ENCODE assay signal across 15 mouse cellular contexts in the genomic region with DNA sequence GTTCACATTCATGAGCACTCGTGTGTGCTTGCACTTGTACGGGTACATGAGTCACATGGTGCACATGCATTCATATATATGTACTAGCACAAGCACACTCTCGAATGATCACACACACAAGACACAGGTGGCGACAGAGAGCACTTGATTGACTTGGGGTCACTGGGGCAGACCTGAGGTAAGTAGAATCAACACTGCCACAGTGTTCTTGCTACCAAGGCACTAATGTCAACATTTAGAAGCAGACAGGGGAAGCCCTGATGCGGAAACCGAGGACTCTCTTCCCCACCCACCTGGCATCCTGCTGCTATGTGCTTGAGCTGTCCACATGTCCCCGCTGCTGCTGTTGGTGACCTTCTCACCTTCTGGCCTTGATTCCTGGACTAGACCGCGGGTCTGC. TPM values are rescaled to one million over a fixed set of nuclear protein-coding genes. Genes with fewer than 3 reads are reported as not detected.
DNase-seq lines count a peak whose midpoint lies in the region; ATAC-seq and TF ChIP-seq lines count a peak whose summit lies in the region.
"Had no signal": no experiment of that assay in that cellular context is flagged by ENCODE, and none has a peak within 500 bp of the region (broad histone marks: within the 10 kb centered on the region; RNA-seq: fewer than 3 reads in every experiment).

No protein-coding gene starts in this region.

- no peaks in the 10 kb centered on the region for H3K27me3 ChIP-seq in lung, embryonic 14.5 days (ENCODE audit: insufficient read depth, low read length)
- no peaks in the 10 kb centered on the region for H3K27me3 ChIP-seq in MEL (ENCODE audit: control insufficient read depth in 1 of 2, insufficient read depth in 2 of 2, low read length in 2 of 2)
- H3K27me3 ChIP-seq in liver, embryonic 16.5 days (ENCODE audit: control insufficient read depth, insufficient read depth, low read depth, low read length): no peaks in the 10 kb centered on the region
- no peaks in the 10 kb centered on the region for H3K27me3 ChIP-seq in forebrain, embryonic 15.5 days
- H3K27me3 ChIP-seq: hindbrain, embryonic 13.5 days; midbrain, embryonic 12.5 days had no signal

- no peak for TF ChIP-seq RAD21 in MEL (IDR thresholded peaks at IDR 0.05; ENCODE audit: low read depth, low read length)

- no peak overlapping the region for H3K9ac ChIP-seq in lung, embryonic 14.5 days
- H3K9ac ChIP-seq in MEL (ENCODE audit: control insufficient read depth, low read depth, low read length, poor library complexity, severe bottlenecking): no peak overlapping the region
- no peak overlapping the region for H3K9ac ChIP-seq in liver, embryonic 16.5 days (ENCODE audit: low read depth, low read length)
- no peak overlapping the region for H3K9ac ChIP-seq in forebrain, embryonic 15.5 days (replicated peaks)
- H3K9ac ChIP-seq: hindbrain, embryonic 13.5 days; midbrain, embryonic 12.5 days had no signal

- WGBS in lung, embryonic 14.5 days: 44% methylated on average over 9 of the region's 9 CpGs
- WGBS in liver, embryonic 16.5 days (ENCODE audit: insufficient replicate concordance): 59% methylated on average over 9 of the region's 9 CpGs
- 83% methylated on average over 9 of the region's 9 CpGs for WGBS in forebrain, embryonic 15.5 days

- H3K4me3 ChIP-seq in lung, embryonic 14.5 days (ENCODE audit: low read depth, low read length): no peak overlapping the region
- no peak overlapping the region for H3K4me3 ChIP-seq in MEL (ENCODE audit: control insufficient read depth in 1 of 2, insufficient read depth in 1 of 2, low read depth in 2 of 2, low read length in 2 of 2)
- H3K4me3 ChIP-seq in liver, embryonic 16.5 days (ENCODE audit: low read depth, low read length): no peak overlapping the region
- H3K4me3 ChIP-seq in forebrain, embryonic 15.5 days: no peak overlapping the region
- H3K4me3 ChIP-seq: hindbrain, embryonic 13.5 days; midbrain, embryonic 12.5 days had no signal

- H3K4me2 ChIP-seq in lung, embryonic 14.5 days: no peak overlapping the region
- no peak overlapping the region for H3K4me2 ChIP-seq in liver, embryonic 16.5 days (ENCODE audit: low read depth, low read length)
- H3K4me2 ChIP-seq in forebrain, embryonic 15.5 days (replicated peaks): no peak overlapping the region
- H3K4me2 ChIP-seq: hindbrain, embryonic 13.5 days; midbrain, embryonic 12.5 days had no signal

- H3K27ac ChIP-seq in lung, embryonic 14.5 days (ENCODE audit: low read depth): no peak overlapping the region
- no peak overlapping the region for H3K27ac ChIP-seq in MEL (ENCODE audit: control insufficient read depth, low read depth, low read length)
- no peak overlapping the region; the same call in 1 of the 2 replicates for H3K27ac ChIP-seq in liver, embryonic 16.5 days (ENCODE audit: low read length)
- H3K27ac ChIP-seq in forebrain, embryonic 15.5 days (replicated peaks): no peak overlapping the region
- H3K27ac ChIP-seq: hindbrain, embryonic 13.5 days; midbrain, embryonic 12.5 days had no signal

- H3K36me3 ChIP-seq in lung, embryonic 14.5 days (ENCODE audit: insufficient read depth): no peaks in the 10 kb centered on the region
- peaks cover 0 to 7% of the 10 kb centered on the region in 2 experiments; a peak in 2 of 4 replicates for H3K36me3 ChIP-seq in MEL (ENCODE audit: control insufficient read depth in 1 of 2, insufficient read depth in 2 of 2, low read length in 2 of 2)
- no peaks in the 10 kb centered on the region for H3K36me3 ChIP-seq in liver, embryonic 16.5 days (ENCODE audit: control insufficient read depth, insufficient read depth)
- no peaks in the 10 kb centered on the region for H3K36me3 ChIP-seq in forebrain, embryonic 15.5 days
- H3K36me3 ChIP-seq: hindbrain, embryonic 13.5 days; midbrain, embryonic 12.5 days had no signal

- no peak for TF ChIP-seq POLR2A in MEL (IDR thresholded peaks at IDR 0.05; ENCODE audit: control insufficient read depth in 1 of 2, insufficient read depth in 1 of 2, low read depth in 1 of 2, low read length in 2 of 2, poor library complexity in 1 of 2)

- ATAC-seq in CD4-positive, CD25-positive, alpha-beta regulatory T cell, adult 4 months: no peak
- ATAC-seq in lung, embryonic 14.5 days (ENCODE audit: insufficient read depth): no peak
- peak; percentile 9; the same call in 1 of the 2 replicates for ATAC-seq in liver, embryonic 16.5 days (ENCODE audit: low read depth)
- no peak for ATAC-seq in forebrain, embryonic 15.5 days (replicated peaks)
- ATAC-seq: activated CD4-positive, CD25-positive, alpha-beta regulatory T cell, adult 4 months had no signal

- no peaks in the 10 kb centered on the region for H3K9me3 ChIP-seq in lung, embryonic 14.5 days (ENCODE audit: low read depth, low read length)
- H3K9me3 ChIP-seq in MEL (replicated peaks; ENCODE audit: insufficient read depth, low read length): no peaks in the 10 kb centered on the region
- no peaks in the 10 kb centered on the region for H3K9me3 ChIP-seq in liver, embryonic 16.5 days (replicated peaks; ENCODE audit: control insufficient read depth, low read length)
- H3K9me3 ChIP-seq in forebrain, embryonic 15.5 days: no peaks in the 10 kb centered on the region
- H3K9me3 ChIP-seq: hindbrain, embryonic 13.5 days; midbrain, embryonic 12.5 days had no signal

- no peak for TF ChIP-seq EP300 in MEL (IDR thresholded peaks at IDR 0.05; ENCODE audit: low read depth in 1 of 2, low read length in 2 of 2)

- no peaks in the 10 kb centered on the region; the same call in 1 of the 2 replicates for H3K79me2 ChIP-seq in MEL (ENCODE audit: control insufficient read depth, insufficient read depth, low read length, poor library complexity)

- H3K4me1 ChIP-seq in lung, embryonic 14.5 days (ENCODE audit: insufficient read depth): peaks cover 15% of the 10 kb centered on the region; the same call in 1 of the 2 replicates
- peaks cover 7 to 20% of the 10 kb centered on the region in 2 experiments for H3K4me1 ChIP-seq in MEL (ENCODE audit: control insufficient read depth in 1 of 2, insufficient read depth in 2 of 2, low read length in 2 of 2)
- peaks cover 44% of the 10 kb centered on the region for H3K4me1 ChIP-seq in liver, embryonic 16.5 days (ENCODE audit: control insufficient read depth, low read depth, low read length)
- peaks cover 6% of the 10 kb centered on the region for H3K4me1 ChIP-seq in forebrain, embryonic 15.5 days

- peak; percentile 46 for DNase-seq in CD4-positive, CD25-positive, alpha-beta regulatory T cell, adult 2 months (ENCODE audit: low read depth, low spot score)
- DNase-seq in lung, embryonic 14.5 days: peak; percentile 27
- no peak for DNase-seq in lung, postnatal 14 days
- DNase-seq in MEL (ENCODE audit: low read depth, low spot score): peak; percentile 77
- no peak for DNase-seq in cerebellum, postnatal 14 days
- DNase-seq: adrenal gland, postnatal 36 days; cerebellum, adult 18-20 months; kidney, adult 8-10 months; right cerebral cortex, postnatal 14 days had no signal

- peak; percentile 35; the same call in 1 of the 2 replicates for TF ChIP-seq CTCF in lung, embryonic 14.5 days (IDR thresholded peaks at IDR 0.05; ENCODE audit: low read depth)
- TF ChIP-seq CTCF in MEL (IDR thresholded peaks at IDR 0.05 in 2 of 3, conservative IDR thresholded peaks at IDR 0.05 in 1 of 3; ENCODE audit: control insufficient read depth in 1 of 3, insufficient read depth in 1 of 3, low read depth in 2 of 3, low read length in 3 of 3, poor library complexity in 1 of 3, severe bottlenecking in 1 of 3): no peak

RNA-seq across cellular contexts. Expression of a gene that starts 10.8 kb away (rescaled TPM):
- 10 to 100 TPM; 30.9 to 37.1 TPM for polyA plus RNA-seq in CD4-positive, CD25-positive, alpha-beta regulatory T cell, adult 4 months (2017; shearing (Covaris generic))
- 253 and 291 TPM in 2 replicates for polyA plus RNA-seq in lung, embryonic 14.5 days (2014; fragmentation: Nextera tagmentation; extraction: Ambion mirVana)
- 591 and 659 TPM in 2 replicates for total RNA-seq in MEL (2012; rRNA removed)
- polyA plus RNA-seq in MEL (2012; ENCODE audit: insufficient read depth in 1 of 2, insufficient read length in 2 of 2, low read depth in 1 of 2, low replicate concordance in 2 of 2, missing spikeins in 1 of 2): 100 to 1,000 TPM in 1 of 2 experiments, not detected in 1; 531 TPM
- 84.7 and 89.5 TPM in 2 replicates for polyA plus RNA-seq in liver, embryonic 16.5 days (2015; fragmentation: Nextera tagmentation; extraction: Ambion mirVana)
- 77.2 and 91.2 TPM in 2 replicates for polyA plus RNA-seq in forebrain, embryonic 15.5 days (2015; fragmentation: Nextera tagmentation; extraction: Ambion mirVana)

RNA-seq across cellular contexts. Expression of a gene that starts 13.8 kb away (rescaled TPM):
- 1 to 10 TPM; 2.0 to 2.3 TPM for polyA plus RNA-seq in CD4-positive, CD25-positive, alpha-beta regulatory T cell, adult 4 months (2017; shearing (Covaris generic))
- polyA plus RNA-seq in lung, embryonic 14.5 days (2014; fragmentation: Nextera tagmentation; extraction: Ambion mirVana): 3.8 and 5.0 TPM in 2 replicates
- total RNA-seq in MEL (2012; rRNA removed): 36.0 and 58.2 TPM in 2 replicates
- 10 to 100 TPM in 1 of 2 experiments, not detected in 1; 63.9 TPM for polyA plus RNA-seq in MEL (2012; ENCODE audit: insufficient read depth in 1 of 2, insufficient read length in 2 of 2, low read depth in 1 of 2, low replicate concordance in 2 of 2, missing spikeins in 1 of 2)
- polyA plus RNA-seq in liver, embryonic 16.5 days (2015; fragmentation: Nextera tagmentation; extraction: Ambion mirVana): 12.4 and 14.0 TPM in 2 replicates
- 2.0 and 2.2 TPM in 2 replicates for polyA plus RNA-seq in forebrain, embryonic 15.5 days (2015; fragmentation: Nextera tagmentation; extraction: Ambion mirVana)

RNA-seq across cellular contexts. Expression of a gene that starts 41.0 kb away (rescaled TPM):
- 10 to 100 TPM; 14.6 to 18.4 TPM for polyA plus RNA-seq in CD4-positive, CD25-positive, alpha-beta regulatory T cell, adult 4 months (2017; shearing (Covaris generic))
- polyA plus RNA-seq in lung, embryonic 14.5 days (2014; fragmentation: Nextera tagmentation; extraction: Ambion mirVana): 140 and 166 TPM in 2 replicates
- 289 and 322 TPM in 2 replicates for total RNA-seq in MEL (2012; rRNA removed)
- 100 to 1,000 TPM; 764 to 827 TPM for polyA plus RNA-seq in MEL (2012; ENCODE audit: insufficient read depth in 1 of 2, insufficient read length in 2 of 2, low read depth in 1 of 2, low replicate concordance in 2 of 2, missing spikeins in 1 of 2)
- polyA plus RNA-seq in liver, embryonic 16.5 days (2015; fragmentation: Nextera tagmentation; extraction: Ambion mirVana): 8.6 and 8.9 TPM in 2 replicates
- 79.1 and 147 TPM in 2 replicates for polyA plus RNA-seq in forebrain, embryonic 15.5 days (2015; fragmentation: Nextera tagmentation; extraction: Ambion mirVana)

RNA-seq across cellular contexts. Expression of a gene that starts 44.9 kb away (rescaled TPM):
- 1 to 10 TPM; 2.8 to 2.9 TPM for polyA plus RNA-seq in CD4-positive, CD25-positive, alpha-beta regulatory T cell, adult 4 months (2017; shearing (Covaris generic))
- polyA plus RNA-seq in lung, embryonic 14.5 days (2014; fragmentation: Nextera tagmentation; extraction: Ambion mirVana): 6.7 and 9.0 TPM in 2 replicates
- 4.5 and 7.6 TPM in 2 replicates for total RNA-seq in MEL (2012; rRNA removed)
- 10 to 100 TPM in 1 of 2 experiments, not detected in 1; 11.4 TPM for polyA plus RNA-seq in MEL (2012; ENCODE audit: insufficient read depth in 1 of 2, insufficient read length in 2 of 2, low read depth in 1 of 2, low replicate concordance in 2 of 2, missing spikeins in 1 of 2)
- polyA plus RNA-seq in liver, embryonic 16.5 days (2015; fragmentation: Nextera tagmentation; extraction: Ambion mirVana): 0.88 and 1.5 TPM in 2 replicates
- 0.98 TPM in 2 replicates for polyA plus RNA-seq in forebrain, embryonic 15.5 days (2015; fragmentation: Nextera tagmentation; extraction: Ambion mirVana)

RNA-seq across cellular contexts. Expression of a gene that starts 45.1 kb away (rescaled TPM):
- polyA plus RNA-seq in CD4-positive, CD25-positive, alpha-beta regulatory T cell, adult 4 months (2017; shearing (Covaris generic)): 10 to 100 TPM in 1 of 2 experiments, 1 to 10 TPM in 1; 9.1 to 12.2 TPM
- polyA plus RNA-seq in lung, embryonic 14.5 days (2014; fragmentation: Nextera tagmentation; extraction: Ambion mirVana): 4.5 and 5.2 TPM in 2 replicates
- 23.2 and 26.1 TPM in 2 replicates for total RNA-seq in MEL (2012; rRNA removed)
- 100 to 1,000 TPM in 1 of 2 experiments, 10 to 100 TPM in 1; 55.7 to 122 TPM for polyA plus RNA-seq in MEL (2012; ENCODE audit: insufficient read depth in 1 of 2, insufficient read length in 2 of 2, low read depth in 1 of 2, low replicate concordance in 2 of 2, missing spikeins in 1 of 2)
- polyA plus RNA-seq in liver, embryonic 16.5 days (2015; fragmentation: Nextera tagmentation; extraction: Ambion mirVana): 1.2 and 2.7 TPM in 2 replicates
- polyA plus RNA-seq in forebrain, embryonic 15.5 days (2015; fragmentation: Nextera tagmentation; extraction: Ambion mirVana): 3.0 and 3.9 TPM in 2 replicates

Comparison
In these comparisons a context has a peak if more than half of its experiments do, and no peak if none do; other contexts are left out.
1. DNase-seq: peak in CD4-positive, CD25-positive, alpha-beta regulatory T cell, adult 2 months (single experiment), lung, embryonic 14.5 days (single experiment) and MEL (single experiment); none in lung, postnatal 14 days (single experiment) and cerebellum, postnatal 14 days (0 of 2).